Mouse (Mus musculus): ENCODE data around the gene Gm8797. TPM values are rescaled to one million over a fixed set of nuclear protein-coding genes. Genes with fewer than 3 reads are reported as not detected.
"Not testable (repeated sequence)": the region's sequence is repeated elsewhere in the genome, so short reads cannot be mapped to it uniquely, and the experiment has no call there.

Gm8797 gene
- total RNA-seq (2022), result 10 to 100 TPM in 1 of 4 experiments, 1 to 10 TPM in 2, not detected in 1; 4.0 to 15.4 (median 5.4) TPM

GRCm38 (mm10) chr3:5750506-5750905, at the start of gene Gm8797:
Gene Gm8797 (plus strand): TSS chr3:5750806.
- not testable (repeated sequence) for DNase-seq (ENCODE audit: low spot score in 2 of 2)

- DNase-seq (ENCODE audit: low spot score in 2 of 2), result no peak
Measured at GRCm38 (mm10) chr3:5714481-5714880, 36.1 kb upstream of the Gm8797 start.

GRCm38 (mm10) chr3:5732931-5733330, 17.7 kb upstream of the Gm8797 start:
- no peak for DNase-seq (ENCODE audit: low spot score in 2 of 2)

GRCm38 (mm10) chr3:5754763-5755478, 4.3 kb downstream of the Gm8797 start:
- no peak for DNase-seq (ENCODE audit: low spot score in 2 of 2)

- no peak for DNase-seq (ENCODE audit: low spot score in 2 of 2)
Measured at GRCm38 (mm10) chr3:5766256-5766655, 15.7 kb downstream of the Gm8797 start.

- DNase-seq (ENCODE audit: low spot score in 2 of 2), result no peak
Measured at GRCm38 (mm10) chr3:5776894-5777293, 26.3 kb downstream of the Gm8797 start.
